Mouse (Mus musculus): ENCODE measurements around the gene Fbxo17. TPM values are rescaled to one million over a fixed set of nuclear protein-coding genes. Genes with fewer than 3 reads are reported as not detected.
"Not testable (repeated sequence)": the region's sequence is repeated elsewhere in the genome, so short reads cannot be mapped to it uniquely, and the experiment has no call there.

Gene Fbxo17
- under 1 TPM; 0.36 to 0.92 TPM for total RNA-seq (2021)

GRCm38 (mm10) chr7:28716590-28717281 is at the start of gene Fbxo17:
Gene Fbxo17 (plus strand): TSS chr7:28716804.
- intact Hi-C loops (cut with DNase I): no loop called here
- peak; percentile 19 for DNase-seq (ENCODE audit: low spot score)

- no peak for DNase-seq (ENCODE audit: low spot score)
- intact Hi-C loops (cut with DNase I): no loop called here
Measured at GRCm38 (mm10) chr7:28671172-28671571, 45.4 kb upstream of the Fbxo17 start.

- intact Hi-C loops (cut with DNase I): no loop called here
- DNase-seq (ENCODE audit: low spot score): no peak
Measured at GRCm38 (mm10) chr7:28672276-28672675, 44.3 kb upstream of the Fbxo17 start.

- DNase-seq (ENCODE audit: low spot score); intact Hi-C loops (cut with DNase I): not testable (repeated sequence)
Measured at GRCm38 (mm10) chr7:28672786-28673185, 43.8 kb upstream of the Fbxo17 start.

GRCm38 (mm10) chr7:28674994-28675393 is 41.6 kb upstream of the Fbxo17 start:
- no peak for DNase-seq (ENCODE audit: low spot score)
- intact Hi-C loops (cut with DNase I): no loop called here

GRCm38 (mm10) chr7:28675746-28676145 is 40.9 kb upstream of the Fbxo17 start:
- no peak for DNase-seq (ENCODE audit: low spot score)
- intact Hi-C loops (cut with DNase I): no loop called here

GRCm38 (mm10) chr7:28676811-28677541 is 39.6 kb upstream of the Fbxo17 start:
- DNase-seq (ENCODE audit: low spot score): no peak
- intact Hi-C loops (cut with DNase I): no loop called here

- intact Hi-C loops (cut with DNase I): no loop called here
- no peak for DNase-seq (ENCODE audit: low spot score)
Measured at GRCm38 (mm10) chr7:28677624-28678023, 39.0 kb upstream of the Fbxo17 start.

- DNase-seq (ENCODE audit: low spot score): no peak
- intact Hi-C loops (cut with DNase I): no loop called here
Measured at GRCm38 (mm10) chr7:28691075-28691474, 25.5 kb upstream of the Fbxo17 start.

GRCm38 (mm10) chr7:28692545-28693320 is 23.9 kb upstream of the Fbxo17 start, which contains the start of gene Fbxo27:
Gene Fbxo27 (plus strand): TSS chr7:28692849.
- no peak for DNase-seq (ENCODE audit: low spot score)

GRCm38 (mm10) chr7:28693321-28693966 is 23.2 kb upstream of the Fbxo17 start:
- peak; percentile 13 for DNase-seq (ENCODE audit: low spot score)
- intact Hi-C loops (cut with DNase I): no loop called here

More at GRCm38 (mm10) chr7:28692545-28693320, 23.9 kb upstream of the Fbxo17 start, which contains the start of gene Fbxo27:
- intact Hi-C loops (cut with DNase I): no loop called here

- intact Hi-C loops (cut with DNase I): no loop called here
- DNase-seq (ENCODE audit: low spot score): no peak
Measured at GRCm38 (mm10) chr7:28694423-28694822, 22.2 kb upstream of the Fbxo17 start.

GRCm38 (mm10) chr7:28694966-28695511 is 21.6 kb upstream of the Fbxo17 start:
- no peak for DNase-seq (ENCODE audit: low spot score)
- intact Hi-C loops (cut with DNase I): no loop called here

GRCm38 (mm10) chr7:28697277-28697676 is 19.3 kb upstream of the Fbxo17 start:
- no peak for DNase-seq (ENCODE audit: low spot score)
- intact Hi-C loops (cut with DNase I): no loop called here

GRCm38 (mm10) chr7:28700269-28700668 is 16.3 kb upstream of the Fbxo17 start:
- no peak for DNase-seq (ENCODE audit: low spot score)
- intact Hi-C loops (cut with DNase I): no loop called here

- intact Hi-C loops (cut with DNase I); DNase-seq (ENCODE audit: low spot score): not testable (repeated sequence)
Measured at GRCm38 (mm10) chr7:28701306-28701705, 15.3 kb upstream of the Fbxo17 start.

- DNase-seq (ENCODE audit: low spot score): no peak
- intact Hi-C loops (cut with DNase I): no loop called here
Measured at GRCm38 (mm10) chr7:28702601-28703143, 13.9 kb upstream of the Fbxo17 start.

- DNase-seq (ENCODE audit: low spot score): no peak
- intact Hi-C loops (cut with DNase I): no loop called here
Measured at GRCm38 (mm10) chr7:28709454-28709853, 7.2 kb upstream of the Fbxo17 start.

GRCm38 (mm10) chr7:28710962-28711361 is 5.6 kb upstream of the Fbxo17 start:
- DNase-seq (ENCODE audit: low spot score): no peak
- intact Hi-C loops (cut with DNase I): no loop called here

All from heart, postnatal 25 days (tissue).